Mouse (Mus musculus) lung, adult 2 months (tissue): ENCODE data around the gene Dock9. TPM values are rescaled to one million over a fixed set of nuclear protein-coding genes. Genes with fewer than 3 reads are reported as not detected.

Experiments used
- DNase-seq: peaks from one replicate; pipeline ENCODE4 v3.0.0; 2022
- H3K4me1 ChIP-seq: fragments of 200-500 bp; 2 replicates; pipeline ENCODE4 v1.6.1; 2011; ENCODE audit warnings: low read length; ENCODE audit not compliant: control insufficient read depth, insufficient read depth
- H3K4me3 ChIP-seq: fragments of 200-500 bp; replicated peaks from 2 replicates; pipeline ENCODE3; 2011; ENCODE audit warnings: low read depth, mild to moderate bottlenecking, control low read depth, low read length; ENCODE audit errors: extremely low read depth
- CTCF ChIP-seq: fragments of 200-500 bp; IDR thresholded peaks from 2 replicates; pipeline ENCODE4 v1.5.1; 2011; ENCODE audit warnings: mild to moderate bottlenecking, low read length, control low read depth; ENCODE audit not compliant: insufficient read depth
- POLR2A ChIP-seq: fragments of 200-500 bp; IDR thresholded peaks from 2 replicates; pipeline ENCODE4 v1.6.1; 2011; ENCODE audit warnings: low read depth, mild to moderate bottlenecking, control low read depth, low read length, borderline replicate concordance; ENCODE audit errors: extremely low read depth
- WGBS: fragments of 180-500 bp; shearing (Covaris S2); methylation state at CpG from one replicate; pipeline ENCODE4 v1.1.7; 2018; 5-methylcytosine and 5-hydroxymethylcytosine counted together
- polyA plus RNA-seq: library from polyadenylated mRNA; depleted of rRNA; stranded (reverse); fragments of >200 nt; gene quantifications from 2 replicates; pipeline ENCODE4 v1.2.3, GENCODE M21; 2012

Dock9 gene
- polyA plus RNA-seq, 1 experiment, result 73.3 TPM

DNA sequence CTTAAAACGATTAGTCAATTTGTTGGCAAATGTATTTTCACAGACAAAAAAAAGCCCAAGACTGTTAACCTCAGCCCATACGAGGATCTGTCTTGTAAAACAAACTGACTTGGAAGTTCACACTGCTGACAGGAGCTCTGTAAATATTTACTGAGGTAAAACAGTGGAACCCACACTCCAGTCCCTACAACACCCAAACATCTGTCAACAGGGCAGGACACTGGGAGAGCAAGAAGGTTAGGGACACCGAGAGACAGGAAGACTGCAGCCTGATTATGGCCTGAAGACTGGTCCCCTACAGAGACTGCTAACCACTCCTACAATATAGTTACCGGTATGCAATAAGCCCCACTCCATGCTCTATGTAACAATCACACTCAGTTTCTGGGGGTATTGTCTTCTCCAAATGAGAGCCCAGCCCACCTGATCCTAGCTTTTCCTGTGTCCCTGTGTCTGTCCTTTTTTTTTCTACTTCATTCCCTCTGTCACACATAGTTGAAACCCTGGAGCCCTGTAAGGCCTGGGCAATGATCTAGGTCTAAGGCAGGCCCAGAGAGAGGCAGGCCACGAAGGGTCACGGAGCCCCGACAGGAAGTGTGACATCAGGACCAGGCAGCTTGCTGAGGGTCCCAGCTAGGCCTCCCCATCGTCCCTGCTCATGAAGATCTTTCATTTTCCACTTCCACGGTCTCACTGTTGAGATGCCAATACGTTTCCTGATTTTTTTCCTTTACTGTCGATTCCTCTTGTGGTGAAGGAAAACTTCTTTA, 17.3 kb downstream of the Dock9 start:
- DNase-seq, result no peak
- WGBS, result 39% methylated on average over 11 of the region's 11 CpGs
- Histone ChIP-seq H3K4me1 (peaks cover 31% of the 10 kb centered on the region), H3K4me3 (no peak overlapping the region)
- TF ChIP-seq CTCF (no peak), POLR2A (no peak)

DNA sequence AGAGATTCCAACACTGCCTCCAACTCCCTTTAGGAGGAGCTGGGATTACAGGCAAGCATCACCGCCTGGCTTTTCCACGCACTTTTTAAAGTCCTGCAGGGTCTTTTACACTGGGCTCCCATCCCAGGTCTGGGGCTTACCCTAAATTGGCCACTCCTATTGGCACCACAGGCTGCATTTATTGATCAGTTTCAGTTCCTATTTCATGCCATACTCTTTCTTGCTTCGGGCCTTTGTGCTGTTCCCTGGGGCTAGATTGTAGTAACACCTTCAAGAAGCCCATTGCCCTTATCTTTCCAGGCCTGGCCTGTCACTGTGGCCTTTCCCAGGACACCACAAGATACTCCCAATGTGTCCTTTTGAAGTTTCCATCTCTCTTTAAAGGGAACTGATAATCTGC, 18.0 kb downstream of the Dock9 start:
- Histone ChIP-seq H3K4me3 (no peak overlapping the region), H3K4me1 (peaks cover 31% of the 10 kb centered on the region)
- 79% methylated on average over 3 of the region's 3 CpGs for WGBS
- TF ChIP-seq CTCF (no peak), POLR2A (no peak)
- DNase-seq, result no peak

DNA sequence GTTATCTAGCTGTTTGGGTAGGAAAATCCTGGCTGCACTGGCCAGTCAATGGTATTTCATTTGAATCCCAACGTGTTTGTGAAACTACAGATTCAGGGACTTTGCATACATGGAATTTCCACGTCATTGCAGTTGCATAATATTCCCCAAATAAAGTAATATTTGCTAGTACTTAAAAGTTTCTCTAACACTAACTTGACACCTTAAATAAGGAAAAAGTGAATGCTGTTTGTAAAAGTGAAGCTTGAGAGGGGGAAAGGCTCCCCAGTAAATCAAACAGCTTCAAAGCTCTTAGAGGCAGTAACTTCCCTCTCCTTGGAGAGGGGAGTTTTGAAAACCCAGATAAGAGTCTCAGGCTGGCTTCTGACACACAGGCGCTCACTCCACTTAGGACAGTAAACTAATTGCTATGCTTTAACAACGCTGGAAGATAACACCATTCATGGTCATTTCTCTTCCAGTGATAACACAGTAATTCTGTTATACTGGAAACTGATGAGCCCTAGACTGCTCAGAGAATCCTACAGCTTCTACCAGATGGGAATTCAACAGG, 20.3 kb downstream of the Dock9 start:
- Histone ChIP-seq H3K4me3 (no peak overlapping the region), H3K4me1 (peaks cover 20% of the 10 kb centered on the region)
- TF ChIP-seq POLR2A, result no peak
- no peak for DNase-seq
- 56% methylated on average over 4 of the region's 4 CpGs for WGBS

DNA sequence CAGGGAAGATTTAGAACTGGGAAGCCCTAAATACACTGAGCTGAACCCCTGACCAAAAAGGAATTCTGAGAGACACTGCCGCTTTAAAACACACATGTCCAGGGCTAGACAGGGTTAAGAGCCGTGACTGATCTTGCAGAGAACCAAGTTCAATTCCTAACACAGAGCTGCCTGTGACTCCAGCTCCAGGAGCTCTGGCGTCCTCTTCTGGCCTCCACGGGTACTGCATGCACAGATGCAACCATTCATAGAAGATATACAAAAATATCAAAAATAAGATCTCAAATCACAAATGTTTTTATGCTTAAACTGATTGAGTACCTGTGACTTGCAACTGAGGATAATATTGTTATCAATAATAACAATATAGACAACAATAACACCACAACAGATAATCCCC, 20.9 kb downstream of the Dock9 start:
- DNase-seq, result no peak
- H3K4me1 ChIP-seq, result peaks cover 18% of the 10 kb centered on the region
- H3K4me3 ChIP-seq, result no peak overlapping the region
- WGBS, result 94% methylated on average over 4 of the region's 4 CpGs
- TF ChIP-seq CTCF (peak; percentile 52; the same call in 1 of the 2 replicates), POLR2A (no peak)

DNA sequence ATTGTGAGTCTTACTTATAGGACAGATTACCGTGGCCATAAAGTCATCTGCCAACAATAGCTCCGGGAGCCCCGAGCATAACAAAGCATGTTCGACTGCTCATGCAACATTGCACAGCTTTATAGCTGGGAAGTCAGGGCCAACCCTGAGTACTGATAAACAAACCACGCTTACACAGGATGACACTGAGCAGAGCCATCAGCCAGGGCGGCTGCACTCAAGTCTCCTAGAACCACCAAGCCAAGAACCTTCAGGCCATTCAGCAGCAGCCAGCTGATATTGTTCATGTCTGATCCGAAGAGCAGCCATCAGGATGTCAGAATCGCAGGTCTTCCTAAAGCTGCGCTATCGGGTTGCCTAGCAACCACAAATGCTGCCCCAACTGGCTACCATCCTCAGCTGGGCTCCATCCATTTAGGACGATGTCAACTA, 35.6 kb downstream of the Dock9 start:
- 51% methylated on average over 11 of the region's 11 CpGs for WGBS
- TF ChIP-seq POLR2A (no peak), CTCF (no peak)
- Histone ChIP-seq H3K4me1 (peaks cover 5% of the 10 kb centered on the region; the same call in 1 of the 2 replicates), H3K4me3 (no peak overlapping the region)
- DNase-seq, result no peak

DNA sequence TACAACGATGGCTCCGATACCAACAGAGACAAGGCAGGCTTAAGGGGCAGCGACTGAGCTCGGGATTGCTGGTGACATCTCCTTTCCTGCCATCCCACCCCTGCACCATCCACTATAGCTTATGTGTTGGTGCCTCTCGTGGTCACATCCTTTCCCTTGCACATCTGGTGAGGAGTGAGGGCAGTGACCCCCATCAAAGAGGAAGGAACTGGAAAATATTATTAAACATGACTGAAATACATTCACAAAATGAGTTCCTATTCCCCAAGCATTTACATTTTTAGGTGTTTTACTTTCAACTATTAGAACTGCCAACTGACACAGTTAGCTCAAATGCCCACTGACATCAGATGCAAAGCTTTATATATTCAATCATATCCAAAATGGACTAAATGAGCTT, 37.2 kb downstream of the Dock9 start:
- Histone ChIP-seq H3K4me1 (peaks cover 7% of the 10 kb centered on the region; the same call in 1 of the 2 replicates), H3K4me3 (no peak overlapping the region)
- no peak for DNase-seq
- TF ChIP-seq CTCF (no peak), POLR2A (no peak)
- WGBS, result 70% methylated on average over 5 of the region's 5 CpGs

DNA sequence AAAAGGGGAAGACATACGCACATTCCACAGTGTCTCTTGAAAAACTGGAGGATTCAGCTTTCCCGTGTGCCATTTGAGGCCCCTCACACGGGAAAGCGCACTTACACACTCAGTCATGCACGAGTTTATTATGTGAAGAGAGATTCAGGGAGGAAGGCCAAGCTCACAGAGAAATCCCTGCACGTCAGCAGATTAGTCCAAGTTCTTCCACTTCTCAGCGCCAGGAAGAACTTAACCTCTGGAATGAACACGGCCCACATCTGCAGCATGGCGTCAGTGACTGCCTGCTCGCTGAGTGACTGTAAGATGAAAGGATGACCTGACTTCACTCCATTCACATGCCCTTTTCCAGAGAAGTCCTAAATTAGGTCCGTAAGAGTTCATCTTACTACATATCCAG, 43.5 kb downstream of the Dock9 start:
- no peak for DNase-seq
- WGBS, result 51% methylated on average over 11 of the region's 11 CpGs
- H3K4me1 ChIP-seq, result peaks cover 8% of the 10 kb centered on the region
- no peak overlapping the region for H3K4me3 ChIP-seq
- no peak for TF ChIP-seq POLR2A
- TF ChIP-seq CTCF, result no peak

DNA sequence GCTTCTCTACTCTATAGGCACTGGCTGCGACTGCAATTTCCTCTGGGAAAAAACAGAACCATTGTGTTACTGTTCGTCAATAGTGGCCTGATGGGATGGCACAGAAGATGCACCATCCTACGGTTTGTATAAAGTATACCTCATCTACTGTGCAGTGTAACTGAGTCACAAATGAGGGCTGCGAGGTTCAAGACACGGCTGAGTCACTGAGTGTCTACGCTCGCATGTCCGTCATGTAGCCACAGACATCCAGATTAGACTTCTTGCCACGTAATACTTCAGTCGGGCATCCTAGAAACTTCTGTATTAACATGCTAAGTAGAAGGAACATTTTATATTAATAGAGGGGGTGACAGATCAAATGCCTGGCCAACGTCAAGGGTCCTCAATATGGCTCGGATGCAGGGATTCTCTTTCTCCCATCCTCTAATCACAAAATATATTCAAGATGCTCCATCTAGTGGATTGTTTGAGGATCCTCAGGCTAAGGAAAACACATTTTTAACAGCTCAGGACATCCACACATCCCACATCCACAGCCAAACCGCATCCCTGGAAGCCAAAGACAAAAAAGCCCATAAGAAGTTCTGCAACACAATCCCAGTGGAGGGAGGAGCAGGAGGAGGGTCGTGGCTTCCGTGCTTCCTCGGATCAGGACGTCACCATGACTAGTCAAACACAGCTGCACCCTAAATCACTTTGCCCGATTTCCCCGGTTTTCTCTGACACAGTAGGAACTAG, 44.8 kb downstream of the Dock9 start:
- 55% methylated on average over 19 of the region's 19 CpGs for WGBS
- TF ChIP-seq POLR2A (no peak), CTCF (peak; percentile 20; the same call in 1 of the 2 replicates)
- no peak for DNase-seq
- Histone ChIP-seq H3K4me1 (peaks cover 8% of the 10 kb centered on the region), H3K4me3 (no peak overlapping the region)

DNA sequence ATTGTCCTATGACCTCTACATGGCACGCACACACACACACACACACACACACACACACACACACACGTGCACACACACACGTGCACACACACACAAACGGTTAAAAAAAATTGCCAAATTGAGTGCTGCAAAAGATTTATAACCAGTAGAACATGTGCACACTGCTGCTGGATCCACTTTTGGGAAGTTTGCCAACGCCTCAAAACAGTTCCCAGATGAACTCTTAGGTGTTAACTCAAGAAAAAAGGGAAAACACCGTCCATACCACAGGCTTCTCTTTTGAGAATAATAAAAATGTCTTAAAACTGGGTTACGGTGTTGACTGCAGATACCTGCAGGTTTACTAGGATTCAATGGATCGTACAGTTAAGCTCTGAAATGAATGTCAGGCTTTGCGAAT, 48.0 kb downstream of the Dock9 start:
- WGBS, result 67% methylated on average over 9 of the region's 9 CpGs
- no peak for DNase-seq
- H3K4me1 ChIP-seq, result peaks cover 5% of the 10 kb centered on the region; the same call in 1 of the 2 replicates
- TF ChIP-seq CTCF (no peak), POLR2A (no peak)
- H3K4me3 ChIP-seq, result no peak overlapping the region
